Mouse (Mus musculus): Measurements from ENCODE around the gene Guk1. TPM values are rescaled to one million over a fixed set of nuclear protein-coding genes. Genes with fewer than 3 reads are reported as not detected.

Guk1 gene
- polyA plus RNA-seq, 1 experiment, result 287 TPM

DNA sequence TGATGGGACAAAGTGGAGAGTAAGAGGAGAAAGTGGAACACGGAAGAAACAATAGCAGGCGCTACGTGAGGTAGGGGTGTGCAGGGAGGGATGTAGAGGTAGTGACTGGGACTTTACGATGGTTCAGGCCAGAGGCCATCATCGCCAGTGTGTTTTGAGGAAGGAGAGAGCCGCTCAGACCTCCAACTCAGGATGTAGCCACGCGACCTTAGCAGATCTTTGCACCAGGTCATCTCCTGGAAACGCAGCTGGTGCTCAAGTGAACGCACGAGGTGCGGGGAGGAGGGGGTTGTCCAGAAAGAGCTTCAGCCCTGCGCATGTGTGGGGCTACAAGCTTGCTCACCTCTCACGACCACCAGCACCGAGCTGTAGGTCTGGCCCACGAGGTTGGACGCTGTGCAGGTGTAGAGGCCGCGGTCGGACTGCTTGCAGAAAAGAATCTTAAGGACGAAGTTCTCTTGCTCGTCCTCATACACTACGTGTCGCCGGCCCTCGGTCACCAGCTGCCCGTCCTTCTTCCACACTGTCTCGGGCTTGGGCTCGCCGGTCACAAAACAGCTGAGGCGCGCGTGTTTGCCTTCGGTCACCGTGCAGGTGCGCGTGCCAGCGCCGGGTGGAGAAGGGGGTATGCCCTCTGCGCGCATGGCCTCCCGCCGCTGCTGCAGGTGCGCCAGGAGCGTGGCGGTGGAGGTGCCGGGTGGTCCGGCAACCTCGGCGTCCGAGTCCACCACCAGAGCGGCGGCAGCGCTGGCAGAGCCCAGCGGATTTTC, 56.8 kb downstream of the Guk1 start:
- H3K27ac ChIP-seq (ENCODE audit: insufficient read depth, low read length), result no peak overlapping the region
- no peaks in the 10 kb centered on the region for H3K4me1 ChIP-seq (ENCODE audit: control insufficient read depth, insufficient read depth, low read length)
- no peak for TF ChIP-seq CTCF (IDR thresholded peaks at IDR 0.05; ENCODE audit: extremely low read depth, insufficient read depth, low read length)
- TF ChIP-seq POLR2A (IDR thresholded peaks at IDR 0.05; ENCODE audit: extremely low read depth, insufficient read depth, low read length), result no peak
- H3K4me3 ChIP-seq (ENCODE audit: insufficient read depth, low read length), result no peak overlapping the region; the same call in 1 of the 2 replicates

DNA sequence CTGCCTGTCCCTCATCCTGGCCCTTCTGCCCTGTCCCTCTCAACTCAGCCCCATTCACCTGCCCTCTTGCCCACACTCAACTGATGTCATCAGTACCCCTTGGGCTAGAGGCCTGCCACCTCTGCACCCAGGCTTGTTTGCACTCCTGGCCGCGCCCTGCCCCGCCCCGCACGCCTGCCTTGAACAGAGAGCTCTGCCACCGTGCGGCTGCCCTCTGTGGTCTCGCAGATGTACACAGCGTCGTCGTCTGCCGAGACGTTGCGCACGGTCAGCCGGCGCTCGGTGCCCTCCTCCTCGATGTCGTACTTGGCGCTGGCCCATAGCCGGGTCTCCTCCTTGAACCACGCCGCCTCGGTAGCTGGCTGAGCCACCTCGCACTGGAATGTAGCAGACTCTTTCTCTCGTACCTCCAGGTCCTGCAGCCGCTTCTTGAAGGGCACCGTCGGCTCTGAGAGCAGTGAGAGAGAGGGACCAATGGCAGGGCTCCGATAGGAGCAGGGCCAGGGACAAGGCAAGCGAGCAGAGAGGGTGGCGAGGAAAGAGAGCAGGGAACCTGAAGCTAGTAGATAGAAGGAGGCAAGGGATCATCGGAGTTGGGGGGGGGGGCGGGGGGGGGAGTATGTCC, 57.5 kb downstream of the Guk1 start:
- H3K4me1 ChIP-seq (ENCODE audit: control insufficient read depth, insufficient read depth, low read length), result no peaks in the 10 kb centered on the region
- no peak overlapping the region for H3K27ac ChIP-seq (ENCODE audit: insufficient read depth, low read length)
- no peak overlapping the region for H3K4me3 ChIP-seq (ENCODE audit: insufficient read depth, low read length)
- TF ChIP-seq CTCF (IDR thresholded peaks at IDR 0.05; ENCODE audit: extremely low read depth, insufficient read depth, low read length) (no peak), POLR2A (IDR thresholded peaks at IDR 0.05; ENCODE audit: extremely low read depth, insufficient read depth, low read length) (no peak)

Other genes with a start within 250 kb of the Guk1 start
- 101 and 112 TPM in 2 replicates for gene Hist3h2ba, start 243.3 kb downstream of the Guk1 start, polyA plus RNA-seq (2012; rRNA removed)
- gene Hist3h2a, start 237.5 kb downstream of the Guk1 start, polyA plus RNA-seq (2012; rRNA removed), result 40.1 and 42.8 TPM in 2 replicates
- gene Trim17, start 237.5 kb downstream of the Guk1 start, polyA plus RNA-seq (2012; rRNA removed), result 6.6 and 7.4 TPM in 2 replicates
- 25.9 and 26.7 TPM in 2 replicates for gene Trim11, start 214.1 kb downstream of the Guk1 start, polyA plus RNA-seq (2012; rRNA removed)
- 2.2 TPM in 2 replicates for gene Obscn, start 55.8 kb downstream of the Guk1 start, polyA plus RNA-seq (2012; rRNA removed)
- gene Iba57, start 28.5 kb downstream of the Guk1 start, polyA plus RNA-seq (2012; rRNA removed), result 5.0 and 6.2 TPM in 2 replicates
- gene Gjc2, start 9.0 kb downstream of the Guk1 start, polyA plus RNA-seq (2012; rRNA removed), result 24.8 and 32.3 TPM in 2 replicates
- 53.6 and 57.1 TPM in 2 replicates for gene Mrpl55, start 10.3 kb upstream of the Guk1 start, polyA plus RNA-seq (2012; rRNA removed)
- 29.5 and 31.0 TPM in 2 replicates for gene 2310033P09Rik, start 16.1 kb upstream of the Guk1 start, polyA plus RNA-seq (2012; rRNA removed)
- gene Arf1, start 36.1 kb upstream of the Guk1 start, polyA plus RNA-seq (2012; rRNA removed), result 569 and 571 TPM in 2 replicates
- gene Wnt3a, start 98.5 kb upstream of the Guk1 start, polyA plus RNA-seq (2012; rRNA removed), result 0.06 TPM in 1 of 2 replicates, not detected in the other
- gene Wnt9a, start 114.7 kb upstream of the Guk1 start, polyA plus RNA-seq (2012; rRNA removed), result 15.9 and 18.5 TPM in 2 replicates
- 0.23 and 0.31 TPM in 2 replicates for gene Prss38, start 183.4 kb upstream of the Guk1 start, polyA plus RNA-seq (2012; rRNA removed)